Mouse (Mus musculus) Patski (cell line): ENCODE results near the gene Pacs2. TPM values are rescaled to one million over a fixed set of nuclear protein-coding genes. Genes with fewer than 3 reads are reported as not detected.

Source experiments
- ATAC-seq: fragments of 100-300 bp; one replicate; pipeline ENCODE4 v1.8.0; 2021
- CTCF ChIA-PET: fragments of 350-600 bp; sonication (Branson Sonifier 250); formaldehyde crosslinking; loops from one replicate; lab custom pipeline; 2022; ENCODE audit warnings: inconsistent platforms; lab: Charles Lee
- POLR2A ChIA-PET: fragments of 350-600 bp; sonication (Branson Sonifier 250); formaldehyde crosslinking; loops from one replicate; lab custom pipeline; 2022; ENCODE audit warnings: antibody characterized with exemption, inconsistent platforms; lab: Charles Lee
- DNase-seq: peaks from one replicate; pipeline ENCODE4 v3.0.0-alpha.2; 2011; ENCODE audit warnings: low read depth, low spot score
- H3K27me3 ChIP-seq: fragments of 371-371 bp; one replicate; pipeline ENCODE4 v1.5.1; 2021
- CTCF ChIP-seq: fragments of 100-300 bp; IDR thresholded peaks from one replicate; pipeline ENCODE4 v1.5.1; 2021
- in situ Hi-C: fragments of 300-500 bp; cut with MboI; formaldehyde crosslinking; loops from 3 replicates; pipeline ENCODE4 v1.11.1; 2018; ENCODE audit warnings: low pct_unique_long_range_greater_than_20kb, mixed read lengths
- polyA plus RNA-seq: library from polyadenylated mRNA; unstranded; gene quantifications from one replicate; pipeline ENCODE4 v1.2.3, GENCODE M21; 2021

Pacs2 gene
- polyA plus RNA-seq, 1 experiment from 2014 or later = 70.8 TPM

DNA sequence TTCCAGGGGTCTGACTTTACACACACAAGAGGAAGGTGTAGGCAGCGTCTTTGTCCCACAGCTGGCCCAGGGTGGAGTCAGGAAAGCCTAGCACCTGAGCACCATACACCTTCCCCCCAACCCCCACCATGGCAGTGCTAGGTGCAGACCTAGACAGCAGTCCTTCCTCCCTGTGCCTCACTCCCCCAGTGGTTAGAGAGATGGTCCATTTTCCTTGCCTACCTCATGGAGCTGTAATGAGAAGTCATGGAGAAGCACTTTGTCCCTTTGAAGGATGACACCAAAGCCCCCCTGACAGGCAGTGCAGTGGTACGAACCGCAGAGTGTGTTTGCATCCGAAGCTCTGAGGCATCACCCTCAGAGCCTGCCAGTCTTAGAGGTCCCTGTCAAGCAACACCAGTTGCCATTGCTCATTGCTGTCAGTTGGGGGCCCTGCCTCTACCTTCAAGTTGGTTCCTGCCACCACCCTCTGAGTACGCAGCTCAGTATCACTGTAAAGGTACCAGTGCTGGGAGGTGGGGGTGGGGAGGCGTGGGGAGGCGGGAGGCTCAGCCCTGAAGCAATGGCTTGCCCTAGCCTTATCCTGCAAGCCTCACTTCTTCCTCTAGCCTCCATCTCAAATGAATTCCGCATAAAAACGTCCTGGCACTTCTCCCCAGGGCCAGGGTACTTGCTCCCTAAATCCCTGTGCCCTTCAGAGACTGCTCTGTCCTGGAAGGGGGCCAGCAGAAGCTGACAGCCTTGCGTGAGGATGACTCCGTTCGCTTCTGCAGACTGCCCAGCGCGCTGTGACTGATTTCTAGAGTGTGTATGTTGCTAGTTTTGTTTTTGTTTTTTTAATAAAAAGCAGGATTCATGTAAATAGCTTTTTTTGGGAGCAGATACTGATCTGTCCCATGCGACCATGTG, 59.4 kb downstream of the Pacs2 start:
- H3K27me3 ChIP-seq = no peaks in the 10 kb centered on the region
- no peak for ATAC-seq
- DNase-seq = no peak
- CTCF ChIA-PET = interaction anchor here (0.9 to 3.5 kb wide), 10 partner anchors 10 to 69 kb away, joined by 3 to 26 read pairs (median 4); no protein-coding TSS in a partner anchor
- POLR2A ChIA-PET = interaction anchor here (0.7 to 1.2 kb wide), 3 partner anchors 8 to 77 kb away, joined by 3 read pairs; partner anchors contain the start of gene Mta1
- in situ Hi-C loops = no loop called here
- no peak for TF ChIP-seq CTCF

DNA sequence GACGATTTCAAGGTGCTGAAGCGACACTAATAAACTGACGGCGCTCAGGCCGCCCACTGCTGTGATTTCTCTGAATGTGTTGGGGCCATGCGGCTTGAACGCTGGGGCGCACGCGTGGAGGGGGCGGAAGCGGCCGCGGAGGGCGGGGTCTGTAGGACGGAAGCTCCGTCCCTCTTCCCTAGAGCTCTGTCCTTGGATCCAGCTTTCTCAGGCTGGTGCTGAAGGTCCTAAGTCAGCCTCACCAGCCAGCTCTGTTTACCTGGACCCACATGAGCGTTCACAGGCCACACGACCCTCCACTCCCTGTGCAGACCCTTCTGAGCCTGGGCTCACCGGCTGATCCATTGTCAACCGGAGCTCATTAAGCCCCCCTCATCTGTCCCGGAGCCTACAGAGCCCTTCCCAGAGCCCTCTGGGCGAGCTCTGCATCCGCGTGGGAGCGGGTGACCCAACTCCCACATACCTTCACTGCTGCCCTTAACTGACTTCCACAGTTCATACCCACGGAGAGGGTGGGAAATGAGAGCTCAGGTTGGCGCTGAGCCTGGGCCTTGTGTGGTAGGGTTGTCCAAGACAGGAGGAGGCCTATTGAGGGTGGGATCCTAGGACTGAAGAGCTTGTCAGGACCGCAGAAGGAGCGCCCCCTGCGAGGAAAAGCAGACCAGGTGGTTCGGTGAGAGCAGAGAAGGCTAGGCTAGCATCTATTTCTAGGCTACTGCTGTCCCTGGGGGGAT, 60.2 kb downstream of the Pacs2 start, which contains the start of gene Tex22:
Gene Tex22 (plus strand): TSS at position 174 of the 734 bp plus-strand sequence.
- no peak for DNase-seq
- in situ Hi-C loops = no loop called here
- POLR2A ChIA-PET = interaction anchor here (0.6 to 1.2 kb wide), 4 partner anchors 9 to 76 kb away, joined by 3 to 4 read pairs (median 3); partner anchors contain the start of gene Mta1
- CTCF ChIA-PET = interaction anchor here (0.6 to 3.5 kb wide), 11 partner anchors 11 to 70 kb away, joined by 3 to 26 read pairs (median 4); no protein-coding TSS in a partner anchor
- no peaks in the 10 kb centered on the region for H3K27me3 ChIP-seq
- peak; percentile 55 for ATAC-seq
- no peak for TF ChIP-seq CTCF

DNA sequence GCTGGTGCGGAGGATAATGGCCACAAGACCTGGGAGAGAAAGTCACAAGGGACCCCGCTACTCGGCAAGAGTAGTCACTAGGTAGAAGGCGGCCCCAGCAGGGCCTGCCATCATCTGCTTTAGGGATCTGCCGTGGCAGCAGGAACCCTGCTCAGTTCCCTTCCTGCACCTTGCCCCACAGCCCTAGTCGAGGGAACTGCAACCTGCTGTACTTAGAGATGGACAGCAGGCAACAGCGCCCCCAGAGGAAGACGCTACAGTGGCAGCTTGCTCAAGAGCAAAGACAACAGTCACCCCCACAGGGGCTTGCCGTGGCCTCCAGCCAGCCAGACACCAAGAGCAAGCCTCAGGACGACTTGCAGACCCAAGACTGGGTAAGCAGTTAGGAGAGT, 60.8 kb downstream of the Pacs2 start:
- DNase-seq (no peak), ATAC-seq (peak; percentile 88)
- no peak for TF ChIP-seq CTCF
- POLR2A ChIA-PET = interaction anchor here (0.6 kb wide), 1 partner anchor 11 kb away, joined by 4 read pairs; no protein-coding TSS in a partner anchor
- CTCF ChIA-PET = interaction anchor here (0.9 to 3.5 kb wide), 7 partner anchors 12 to 70 kb away, joined by 3 to 26 read pairs (median 4); no protein-coding TSS in a partner anchor
- no peaks in the 10 kb centered on the region for H3K27me3 ChIP-seq
- in situ Hi-C loops = no loop called here

DNA sequence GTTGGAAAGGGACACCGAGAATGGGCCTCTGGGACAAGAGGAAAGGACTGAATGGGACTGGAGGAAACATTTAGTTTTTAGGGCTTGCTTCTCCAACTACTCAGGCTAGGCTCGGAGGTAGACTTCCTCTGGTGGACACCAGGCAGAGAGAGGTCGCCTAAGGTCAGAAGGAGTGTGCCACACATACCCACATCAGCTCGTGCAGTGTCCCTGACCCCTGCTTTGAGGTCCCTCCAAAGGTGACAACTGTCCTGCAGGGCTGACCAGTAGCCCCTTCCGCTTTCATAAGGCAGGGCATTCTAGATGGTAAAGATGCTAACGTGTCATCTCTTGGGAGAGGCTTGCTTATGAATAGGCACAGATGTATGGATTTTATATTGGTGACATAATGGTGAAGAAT, 61.2 kb downstream of the Pacs2 start:
- DNase-seq = no peak
- no peak for TF ChIP-seq CTCF
- in situ Hi-C loops = no loop called here
- ChIA-PET POLR2A (no interaction called here), CTCF (interaction anchor here (1.3 to 3.5 kb wide), 2 partner anchors 12 to 16 kb away, joined by 4 to 26 read pairs; no protein-coding TSS in a partner anchor)
- H3K27me3 ChIP-seq = no peaks in the 10 kb centered on the region
- no peak for ATAC-seq

- CTCF ChIA-PET = interaction anchor here (6.1 kb wide), 1 partner anchor 13 kb away, joined by 26 read pairs; the partner anchor contains the start of gene Tex22
These were observed 73.0 kb downstream of the Pacs2 start for GRCm38 (mm10) chr12:113087276-113087675.

GRCm38 (mm10) chr12:113088026-113088425, 73.7 kb downstream of the Pacs2 start:
- in situ Hi-C loops = no loop called here
- ChIA-PET POLR2A (no interaction called here), CTCF (interaction anchor here (6.1 kb wide), 1 partner anchor 14 kb away, joined by 26 read pairs; the partner anchor contains the start of gene Tex22)
- no peak for TF ChIP-seq CTCF
- DNase-seq = no peak
- H3K27me3 ChIP-seq = no peaks in the 10 kb centered on the region
- ATAC-seq = no peak

More at GRCm38 (mm10) chr12:113087276-113087675, 73.0 kb downstream of the Pacs2 start:
- H3K27me3 ChIP-seq = no peaks in the 10 kb centered on the region
- DNase-seq = no peak
- no peak for TF ChIP-seq CTCF
- POLR2A ChIA-PET = no interaction called here
- in situ Hi-C loops = no loop called here
- ATAC-seq = no peak

- in situ Hi-C loops = no loop called here
- no peak for TF ChIP-seq CTCF
- CTCF ChIA-PET = interaction anchor here (6.1 kb wide), 1 partner anchor 15 kb away, joined by 26 read pairs; the partner anchor contains the start of gene Tex22
- POLR2A ChIA-PET = no interaction called here
- no peak for DNase-seq
- ATAC-seq = no peak
- H3K27me3 ChIP-seq = no peaks in the 10 kb centered on the region
These were observed 74.8 kb downstream of the Pacs2 start for GRCm38 (mm10) chr12:113089107-113089506.

- POLR2A ChIA-PET = no interaction called here
- CTCF ChIA-PET = interaction anchor here (6.1 kb wide), 1 partner anchor 16 kb away, joined by 26 read pairs; the partner anchor contains the start of gene Tex22
- TF ChIP-seq CTCF = no peak
- no peak for ATAC-seq
- DNase-seq = no peak
- in situ Hi-C loops = no loop called here
- H3K27me3 ChIP-seq = no peaks in the 10 kb centered on the region
These were observed 75.7 kb downstream of the Pacs2 start for GRCm38 (mm10) chr12:113090053-113090452.

- no peak for TF ChIP-seq CTCF
- DNase-seq = no peak
- no peaks in the 10 kb centered on the region for H3K27me3 ChIP-seq
- ChIA-PET CTCF (no interaction called here), POLR2A (interaction anchor here (0.8 kb wide), 1 partner anchor 84 kb away, joined by 3 read pairs; no protein-coding TSS in a partner anchor)
- in situ Hi-C loops = no loop called here
- no peak for ATAC-seq
These were observed 82.7 kb downstream of the Pacs2 start for GRCm38 (mm10) chr12:113097040-113097439.
